Mouse (Mus musculus): ENCODE measurements around the gene Abcg1. TPM values are rescaled to one million over a fixed set of nuclear protein-coding genes. Genes with fewer than 3 reads are reported as not detected.

Gene Abcg1
- polyA plus RNA-seq, 1 experiment from 2014 or later: 0.01 TPM

GRCm38 (mm10) chr17:31157921-31158320 lies 100.4 kb downstream of the Abcg1 start:
- TF ChIP-seq CTCF (IDR thresholded peaks at IDR 0.05): no peak
- DNase-seq (ENCODE audit: low read depth, low spot score): no peak
- no peak for ATAC-seq
- in situ Hi-C loops (cut with MboI; ENCODE audit: low pct_unique_long_range_greater_than_20kb): no loop called here
- POLR2A ChIA-PET: interaction anchor here (0.5 kb wide), 1 partner anchor 14 kb away, joined by 3 read pairs; no protein-coding TSS in a partner anchor
- CTCF ChIA-PET: no interaction called here
- no peaks in the 10 kb centered on the region for H3K27me3 ChIP-seq

- ATAC-seq (no peak), DNase-seq (ENCODE audit: low read depth, low spot score) (no peak)
- no peaks in the 10 kb centered on the region for H3K27me3 ChIP-seq
- CTCF ChIA-PET: no interaction called here
- POLR2A ChIA-PET: no interaction called here
- TF ChIP-seq CTCF (IDR thresholded peaks at IDR 0.05): no peak
- in situ Hi-C loops (cut with MboI; ENCODE audit: low pct_unique_long_range_greater_than_20kb): no loop called here
Measured at GRCm38 (mm10) chr17:31160291-31160690, 102.8 kb downstream of the Abcg1 start.

- no peak for TF ChIP-seq CTCF (IDR thresholded peaks at IDR 0.05)
- CTCF ChIA-PET: no interaction called here
- in situ Hi-C loops (cut with MboI; ENCODE audit: low pct_unique_long_range_greater_than_20kb): no loop called here
- POLR2A ChIA-PET: no interaction called here
- H3K27me3 ChIP-seq: no peaks in the 10 kb centered on the region
- ATAC-seq: no peak
- no peak for DNase-seq (ENCODE audit: low read depth, low spot score)
Measured at GRCm38 (mm10) chr17:31162607-31163006, 105.1 kb downstream of the Abcg1 start.

DNA sequence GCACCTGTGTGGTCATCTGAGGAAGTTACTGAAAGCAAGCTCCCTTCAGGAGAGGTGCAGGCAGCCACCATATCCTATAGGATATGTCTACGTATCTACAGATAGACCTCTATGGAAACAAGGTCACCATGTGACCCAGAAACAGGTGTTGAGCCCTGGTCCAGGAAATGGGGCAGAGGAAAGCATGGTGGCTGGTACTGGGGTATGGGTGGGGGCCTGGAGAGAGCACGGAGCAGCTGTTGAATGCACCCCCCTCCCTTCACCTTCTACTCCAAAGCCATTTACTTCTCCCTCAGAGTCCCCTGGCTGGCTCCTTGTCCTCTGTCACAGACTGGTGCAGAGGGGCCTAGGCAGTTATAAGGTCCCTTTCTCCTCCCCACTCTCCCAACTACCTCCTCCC lies 106.3 kb downstream of the Abcg1 start:
- in situ Hi-C loops (cut with MboI; ENCODE audit: low pct_unique_long_range_greater_than_20kb): no loop called here
- CTCF ChIA-PET: no interaction called here
- ATAC-seq (no peak), DNase-seq (ENCODE audit: low read depth, low spot score) (no peak)
- no peaks in the 10 kb centered on the region for H3K27me3 ChIP-seq
- POLR2A ChIA-PET: no interaction called here
- no peak for TF ChIP-seq CTCF (IDR thresholded peaks at IDR 0.05)

DNA sequence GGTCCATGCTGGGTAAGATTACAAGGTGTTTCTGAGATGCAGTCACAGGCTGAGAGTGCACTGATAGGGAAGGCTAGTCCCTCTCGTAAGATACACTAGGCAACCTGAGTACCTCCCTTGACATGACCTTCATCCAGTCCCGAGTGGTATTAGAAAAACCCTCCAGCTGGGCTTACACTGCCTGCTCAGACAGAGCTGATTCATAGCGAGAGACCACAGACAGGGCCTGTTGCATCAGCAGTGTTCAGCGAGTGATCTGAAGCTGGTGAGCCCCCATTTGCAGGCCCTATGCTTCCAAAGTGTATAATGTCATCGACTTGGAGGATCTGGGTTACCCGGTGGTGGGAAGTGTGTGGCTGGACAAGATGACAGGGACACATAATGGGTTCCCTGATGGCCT lies 107.7 kb downstream of the Abcg1 start, which contains the start of gene Tff1:
Tff1 (minus strand) TSS at position 151 of the 400 bp plus-strand sequence.
- ATAC-seq (no peak), DNase-seq (ENCODE audit: low read depth, low spot score) (no peak)
- ChIA-PET POLR2A (no interaction called here), CTCF (interaction anchor here (1.5 kb wide), 1 partner anchor 21 kb away, joined by 3 read pairs; no protein-coding TSS in a partner anchor)
- no peak for TF ChIP-seq CTCF (IDR thresholded peaks at IDR 0.05)
- H3K27me3 ChIP-seq: no peaks in the 10 kb centered on the region
- in situ Hi-C loops (cut with MboI; ENCODE audit: low pct_unique_long_range_greater_than_20kb): no loop called here

Other genes starting within 250 kb of the Abcg1 start
- not detected for gene Glp1r, start 155.9 kb upstream of the Abcg1 start, polyA plus RNA-seq (2021)
- gene Umodl1, start 103.0 kb upstream of the Abcg1 start, polyA plus RNA-seq (2021): not detected
- not detected for gene Tff3, start 72.0 kb downstream of the Abcg1 start, polyA plus RNA-seq (2021)
- not detected for gene Tff2, start 86.6 kb downstream of the Abcg1 start, polyA plus RNA-seq (2021)
- not detected for gene Tff1, start 107.6 kb downstream of the Abcg1 start, polyA plus RNA-seq (2021)
- gene Tmprss3, start 141.3 kb downstream of the Abcg1 start, polyA plus RNA-seq (2021): not detected
- 0.01 TPM for gene Ubash3a, start 150.2 kb downstream of the Abcg1 start, polyA plus RNA-seq (2021)
- gene Rsph1, start 219.7 kb downstream of the Abcg1 start, polyA plus RNA-seq (2021): 3.1 TPM
- 4.5 TPM for gene Slc37a1, start 229.1 kb downstream of the Abcg1 start, polyA plus RNA-seq (2021)